Mouse (Mus musculus) lung, postnatal 4 days (tissue): ENCODE measurements around the gene Tmem165.

Experiments used
- DNase-seq, 2 experiments: peaks; one replicate each; pipeline ENCODE4 v3.0.0; 2021

Gene Tmem165

DNA sequence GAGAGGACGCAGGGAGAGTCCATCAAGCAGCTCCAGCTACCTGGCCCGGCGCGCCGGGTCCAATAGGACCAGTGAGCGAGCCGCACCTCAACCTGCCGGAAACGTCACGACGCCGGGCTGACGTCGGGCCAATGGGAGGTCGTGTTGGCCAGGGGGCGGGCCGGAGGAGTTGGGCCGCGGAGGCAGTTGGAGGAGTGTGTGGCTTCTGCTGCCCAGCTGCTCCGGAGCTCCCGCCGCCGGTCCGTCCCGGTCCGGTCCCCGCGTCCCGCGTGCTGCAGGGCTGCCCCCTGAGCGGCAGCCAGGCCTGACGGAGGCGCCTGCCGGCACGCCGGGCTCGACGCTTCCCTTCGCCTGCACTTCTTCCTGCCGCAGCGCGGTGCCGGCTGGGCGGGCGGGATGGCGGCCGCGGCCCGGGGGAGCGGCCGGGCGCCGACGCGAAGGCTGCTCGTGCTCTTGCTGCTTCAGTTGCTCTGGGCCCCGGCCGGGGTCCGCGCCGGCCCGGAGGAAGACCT lies at the start of gene Tmem165:
Gene Tmem165 (plus strand): TSS at position 131 of the 512 bp plus-strand sequence.
- peak; percentile 96 for DNase-seq

DNA sequence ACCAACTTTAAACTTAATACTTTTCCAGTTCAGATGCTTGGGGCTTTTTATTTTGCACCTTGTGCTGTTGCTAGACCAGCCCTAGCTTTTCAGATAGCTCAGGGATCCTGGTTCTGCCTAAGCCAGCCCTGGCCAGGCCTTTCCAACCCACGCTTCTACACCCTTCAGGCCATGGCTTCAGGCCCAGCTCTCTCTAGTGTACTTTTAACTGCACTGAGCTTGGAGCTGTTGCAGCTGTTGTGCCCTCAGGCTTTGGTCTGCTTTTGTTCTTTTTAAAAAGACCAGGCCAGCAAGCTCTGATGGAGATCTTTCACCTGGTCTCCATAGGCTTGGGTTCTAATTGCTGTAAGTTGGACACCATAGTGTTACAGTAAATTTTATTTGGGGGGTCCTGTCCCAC lies 48.0 kb upstream of the Tmem165 start:
- DNase-seq: peak; percentile 34 to 77

DNA sequence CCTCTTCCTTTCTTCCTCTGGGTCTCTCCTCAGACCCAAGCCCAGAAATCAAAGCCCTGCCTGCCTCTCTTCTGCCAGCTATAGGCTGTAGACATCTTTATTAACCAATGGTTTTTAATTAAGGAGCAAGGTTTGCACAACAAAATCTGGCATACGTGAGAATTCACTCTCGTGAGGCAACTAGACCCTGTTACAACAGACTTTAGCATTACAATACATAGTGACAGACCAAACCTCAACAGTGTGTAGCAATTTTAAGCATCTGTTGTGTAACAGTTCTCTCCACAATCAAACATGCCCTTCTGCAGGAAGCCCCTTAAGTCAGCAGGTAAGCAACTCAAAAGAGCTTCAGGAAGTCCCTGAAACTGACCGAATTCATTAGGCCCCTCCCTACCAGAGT lies 47.4 kb upstream of the Tmem165 start:
- DNase-seq: no peak

DNA sequence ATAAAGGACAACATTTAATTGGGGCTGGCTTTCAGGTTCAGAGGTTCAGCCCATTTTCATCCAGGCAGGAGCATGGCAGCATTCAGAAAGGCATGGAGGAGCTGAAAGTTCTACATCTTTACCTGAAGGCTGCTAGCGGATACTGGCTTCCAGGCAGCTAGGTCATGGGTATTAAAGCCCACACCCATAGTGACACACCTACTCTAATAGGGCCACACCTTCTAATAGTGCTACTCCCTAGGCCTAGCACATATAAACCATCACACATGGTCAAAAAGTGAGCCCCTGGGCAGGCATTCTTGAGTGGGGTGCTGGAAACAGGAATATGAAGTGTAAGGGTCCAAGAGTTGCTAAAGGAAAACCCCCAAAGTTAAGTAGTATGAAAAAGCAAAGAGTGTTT lies 46.1 kb upstream of the Tmem165 start:
- no peak for DNase-seq

DNA sequence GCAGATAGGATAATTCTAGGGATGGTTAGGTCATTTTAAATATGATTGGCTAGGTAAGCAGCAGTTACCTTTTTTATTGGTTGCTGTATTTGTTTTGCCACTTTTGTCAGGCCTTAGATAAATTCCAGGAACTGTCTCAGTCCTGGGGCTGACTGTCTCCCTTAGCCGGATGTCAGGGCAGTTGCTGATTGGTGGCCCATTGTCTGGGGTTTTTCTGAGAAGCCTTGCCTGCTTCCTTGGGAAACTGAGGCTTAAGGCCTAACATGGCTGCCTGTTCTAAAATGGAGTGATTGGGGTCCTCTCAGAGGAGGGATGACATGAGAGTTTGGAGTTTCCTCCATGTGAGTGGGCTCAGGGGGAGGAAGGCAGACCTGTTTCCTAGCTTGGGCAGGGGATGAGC lies 45.6 kb upstream of the Tmem165 start:
- no peak for DNase-seq

DNA sequence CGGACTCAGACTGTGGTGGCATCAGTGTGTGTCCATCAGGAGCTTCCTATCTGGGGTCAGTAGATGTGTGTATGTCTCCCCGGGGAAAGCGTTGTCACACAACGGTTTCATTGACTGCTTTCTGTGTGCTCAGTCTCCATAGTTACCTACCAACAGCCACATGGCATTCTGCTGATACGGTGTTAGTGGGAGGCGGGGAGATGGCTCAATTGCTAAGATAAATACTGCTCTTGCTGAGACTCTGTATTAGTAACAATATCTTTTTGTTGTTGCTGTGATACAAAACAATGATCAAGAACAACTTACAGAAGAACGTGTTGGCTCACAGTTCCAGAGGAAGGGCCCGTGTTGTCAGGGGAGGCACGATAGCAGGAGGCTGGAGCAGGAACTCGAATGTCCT lies 45.2 kb upstream of the Tmem165 start:
- DNase-seq: no peak

DNA sequence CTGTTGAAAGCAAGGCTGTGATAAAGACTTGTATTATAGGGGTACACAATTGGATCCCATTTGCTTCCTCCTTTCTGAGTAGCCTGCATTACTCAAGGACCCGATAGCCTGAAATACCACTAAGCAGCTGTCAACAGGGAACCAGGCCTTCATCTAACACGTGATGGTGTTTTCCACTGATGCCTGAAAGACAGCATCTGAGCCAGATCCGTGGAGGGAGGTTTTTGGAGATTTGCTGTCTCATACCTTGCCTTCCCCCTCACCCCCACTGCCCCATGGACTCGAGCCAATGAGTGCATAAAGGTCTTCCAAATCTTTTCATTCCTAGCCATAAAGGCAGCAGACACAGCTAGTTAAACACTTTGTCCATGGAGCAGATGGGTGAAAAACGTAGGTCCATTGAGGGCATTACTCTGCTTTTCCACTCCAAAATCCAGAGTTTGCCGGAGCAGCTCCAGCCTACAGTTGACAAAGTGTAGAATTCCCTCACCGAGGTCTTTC lies 44.5 kb upstream of the Tmem165 start:
- peak in 1 of 2 experiments; percentile 25 for DNase-seq

DNA sequence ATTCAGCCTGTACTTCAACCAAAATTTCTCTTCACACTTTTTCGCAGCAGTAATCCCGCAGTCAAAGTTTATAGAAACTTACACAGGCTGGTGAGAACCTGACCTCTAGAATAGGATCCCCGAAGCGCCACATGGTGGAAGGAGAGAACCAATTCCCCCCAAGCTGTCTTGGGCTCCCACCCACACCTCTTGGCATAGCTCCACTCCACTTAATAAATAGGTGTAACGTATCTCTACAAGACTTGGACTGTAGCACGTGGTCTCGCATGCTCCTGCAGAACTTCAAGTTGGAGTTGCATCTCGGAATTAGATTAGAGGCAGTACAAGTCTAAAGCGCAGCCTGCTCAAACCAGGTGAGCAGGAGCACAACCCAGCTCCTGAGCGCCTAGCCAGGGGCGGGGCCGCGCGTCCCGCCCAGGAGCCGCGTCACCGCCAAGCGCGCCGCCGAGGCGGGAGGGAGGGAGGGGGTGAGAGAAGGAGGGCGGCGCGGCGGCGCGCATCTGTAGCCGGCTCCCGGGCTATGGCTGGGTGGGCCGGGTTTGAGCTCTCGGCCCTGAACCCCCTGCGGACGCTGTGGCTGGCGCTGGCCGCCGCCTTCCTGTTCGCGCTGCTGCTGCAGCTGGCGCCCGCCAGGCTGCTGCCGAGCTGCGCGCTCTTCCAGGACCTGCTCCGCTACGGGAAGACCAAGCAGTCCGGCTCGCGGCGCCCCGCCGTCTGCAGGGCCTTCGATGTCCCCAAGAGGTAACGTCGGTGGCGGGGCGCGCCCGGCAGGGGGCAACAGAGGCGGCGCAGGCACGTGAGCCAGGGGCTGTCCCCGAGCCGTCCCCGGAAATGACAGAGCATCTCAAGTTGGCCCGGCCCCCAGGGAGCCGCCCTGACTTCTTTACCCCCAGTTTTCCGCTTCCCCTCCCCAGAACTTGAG lies 43.6 kb upstream of the Tmem165 start, which contains the start of gene Srd5a3:
Gene Srd5a3 (plus strand): TSS at position 464 of the 922 bp plus-strand sequence.
- DNase-seq: peak; percentile 99

DNA sequence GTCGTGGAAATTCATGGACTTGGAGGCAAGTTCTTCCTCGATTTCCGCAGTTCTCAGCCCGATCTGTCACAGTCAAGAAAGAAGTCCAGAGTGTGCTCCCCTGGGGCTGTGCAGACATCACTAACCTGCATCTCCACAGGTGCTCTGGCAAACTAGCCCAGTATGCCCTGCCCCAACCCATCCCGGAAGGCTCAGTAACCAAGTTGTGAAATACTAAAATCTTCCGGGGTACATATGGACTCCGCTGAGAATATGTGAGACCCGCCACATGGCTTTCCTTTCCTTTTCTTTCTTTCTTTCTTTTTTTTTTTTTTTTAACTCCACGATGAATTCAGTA lies 43.0 kb upstream of the Tmem165 start:
- no peak for DNase-seq

DNA sequence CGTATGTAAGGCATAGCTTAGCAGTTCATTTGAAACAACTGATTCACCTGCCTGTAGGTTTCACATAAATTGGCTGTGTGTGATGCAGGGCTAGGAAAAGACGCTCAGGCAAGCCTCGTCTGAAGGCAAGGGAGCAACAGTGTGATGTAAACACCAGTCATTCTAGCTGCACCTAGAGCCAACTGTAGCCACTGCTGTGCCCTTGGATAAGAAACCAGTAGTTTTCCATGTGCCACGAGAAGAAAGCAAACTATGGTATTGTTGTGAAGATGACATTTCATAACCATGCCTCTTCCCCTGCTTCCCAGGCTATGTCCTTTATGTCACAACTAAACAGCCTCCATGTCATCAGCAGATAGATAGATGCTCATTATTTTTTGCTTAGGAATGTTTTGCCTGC lies 40.3 kb upstream of the Tmem165 start:
- DNase-seq: no peak

DNA sequence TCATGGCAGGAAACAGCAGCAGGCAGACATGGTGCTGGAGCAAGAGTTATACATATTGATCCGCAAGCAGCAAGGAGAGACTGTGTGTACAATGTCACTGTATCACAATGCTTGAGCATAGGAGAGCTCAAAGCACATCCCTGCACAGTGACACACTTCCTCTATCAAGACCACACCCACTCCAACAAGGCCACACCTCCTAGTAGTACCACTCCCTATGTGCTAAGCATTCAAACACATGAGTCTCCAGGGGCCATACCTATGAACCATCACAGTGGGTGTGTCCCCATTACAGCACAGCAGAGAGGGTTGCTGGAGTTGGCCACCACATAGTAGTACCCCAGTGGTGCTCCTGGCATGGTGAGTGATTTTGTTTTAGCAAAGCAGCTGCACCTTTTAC lies 37.3 kb upstream of the Tmem165 start:
- DNase-seq: no peak

DNA sequence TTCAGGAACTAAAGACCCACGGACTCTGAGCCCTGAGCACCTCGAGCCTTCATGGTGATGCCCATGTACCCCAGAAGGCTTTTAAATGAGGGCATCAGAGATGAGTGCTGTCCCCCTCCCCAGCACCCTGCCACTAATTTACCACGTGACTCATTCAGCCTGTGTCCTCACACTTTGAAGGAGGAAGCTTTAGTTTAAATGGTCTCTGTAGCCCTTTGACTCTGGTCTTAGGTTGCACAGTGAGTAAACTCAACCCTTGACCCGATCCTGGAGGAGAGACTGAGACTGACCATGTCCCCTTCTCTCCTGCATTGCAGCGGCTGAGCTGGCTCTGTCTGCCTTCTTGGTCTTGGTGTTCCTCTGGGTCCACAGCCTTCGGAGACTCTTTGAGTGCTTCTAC lies 34.2 kb upstream of the Tmem165 start:
- no peak for DNase-seq

DNA sequence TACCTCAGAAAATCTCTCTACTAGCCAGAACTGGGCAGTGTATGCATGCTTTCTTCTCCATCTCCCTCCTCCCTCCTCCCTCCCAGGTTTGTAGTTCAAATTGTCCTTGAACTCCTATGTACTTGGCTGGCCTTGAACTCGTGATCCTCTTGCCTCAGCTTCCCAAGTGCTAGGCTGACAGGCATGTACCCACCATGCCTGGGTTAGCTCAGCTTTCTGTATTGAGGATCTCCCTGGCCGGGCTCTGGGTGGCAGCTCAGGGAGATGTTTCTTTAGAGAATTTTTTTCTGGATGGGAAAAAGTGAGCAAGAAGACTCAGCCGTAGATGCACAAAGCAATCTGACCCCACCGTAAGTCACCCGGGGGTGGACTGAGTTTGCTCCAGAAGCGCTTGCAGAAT lies 30.7 kb upstream of the Tmem165 start:
- DNase-seq: no peak

DNA sequence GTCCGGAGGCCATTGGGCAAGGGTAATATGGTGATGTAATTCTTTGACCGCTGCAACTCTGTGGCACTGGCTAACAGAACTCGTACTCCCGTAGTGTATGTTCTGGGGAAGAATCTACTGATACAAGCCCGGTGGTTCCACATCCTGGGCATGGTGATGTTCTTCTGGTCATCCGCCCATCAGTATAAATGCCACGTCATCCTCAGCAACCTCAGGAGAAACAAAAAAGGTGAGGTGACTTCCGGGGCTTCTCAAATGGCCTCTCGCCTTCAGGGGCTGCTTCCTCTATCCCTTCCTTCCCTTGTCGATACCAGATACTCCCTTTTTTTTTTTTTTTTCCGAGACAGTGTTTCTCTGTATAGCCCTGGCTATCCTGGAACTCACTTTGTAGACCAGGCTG lies 30.2 kb upstream of the Tmem165 start:
- no peak for DNase-seq

DNA sequence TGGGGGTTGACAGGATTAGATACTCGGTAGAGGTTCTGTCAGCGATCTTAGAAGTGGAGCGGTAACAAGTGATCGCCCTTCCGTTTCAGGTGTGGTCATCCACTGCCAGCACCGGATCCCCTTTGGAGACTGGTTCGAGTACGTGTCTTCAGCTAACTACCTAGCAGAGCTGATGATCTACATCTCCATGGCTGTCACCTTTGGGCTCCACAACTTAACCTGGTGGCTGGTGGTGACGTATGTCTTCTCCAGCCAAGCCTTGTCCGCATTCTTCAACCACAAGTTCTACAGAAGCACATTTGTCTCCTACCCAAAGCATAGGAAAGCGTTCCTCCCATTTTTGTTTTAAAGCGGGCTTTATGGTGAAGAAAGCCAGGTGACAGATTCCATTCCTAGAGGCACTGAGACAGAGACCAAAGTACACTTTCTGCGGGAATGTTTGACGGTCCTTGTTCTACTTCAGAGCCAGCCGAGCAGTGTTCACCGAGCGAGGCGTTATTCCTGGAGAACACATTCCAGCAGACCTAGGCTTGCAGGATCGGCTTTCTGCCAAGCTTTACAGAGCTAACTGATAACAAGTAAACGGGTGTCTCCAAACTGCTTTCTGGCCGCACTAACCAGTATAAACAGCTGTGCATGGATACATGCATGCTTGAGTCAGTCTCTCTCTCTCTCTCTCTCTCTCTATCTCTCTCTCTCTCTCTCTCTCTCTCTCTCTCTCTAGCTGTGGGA lies 29.1 kb upstream of the Tmem165 start:
- no peak for DNase-seq

DNA sequence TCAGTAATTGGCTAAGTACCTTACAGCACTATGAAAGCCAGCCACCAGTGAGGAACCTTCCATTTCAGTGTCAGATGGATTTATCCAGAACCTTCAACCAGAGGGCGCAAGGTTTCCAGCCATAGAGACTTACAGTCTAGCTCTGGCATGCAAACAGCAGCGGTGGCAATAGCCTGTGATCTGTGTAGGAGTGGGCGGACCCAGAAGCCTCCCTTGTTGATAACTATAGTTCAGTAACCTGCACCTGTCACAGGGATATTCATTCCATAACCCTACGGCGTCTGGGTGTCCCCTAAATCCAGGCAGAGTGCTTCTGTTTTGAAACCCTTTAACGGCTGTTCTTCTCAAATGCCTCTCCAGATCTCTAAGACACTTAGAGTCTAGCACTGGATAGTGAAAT lies 24.1 kb upstream of the Tmem165 start:
- no peak for DNase-seq

DNA sequence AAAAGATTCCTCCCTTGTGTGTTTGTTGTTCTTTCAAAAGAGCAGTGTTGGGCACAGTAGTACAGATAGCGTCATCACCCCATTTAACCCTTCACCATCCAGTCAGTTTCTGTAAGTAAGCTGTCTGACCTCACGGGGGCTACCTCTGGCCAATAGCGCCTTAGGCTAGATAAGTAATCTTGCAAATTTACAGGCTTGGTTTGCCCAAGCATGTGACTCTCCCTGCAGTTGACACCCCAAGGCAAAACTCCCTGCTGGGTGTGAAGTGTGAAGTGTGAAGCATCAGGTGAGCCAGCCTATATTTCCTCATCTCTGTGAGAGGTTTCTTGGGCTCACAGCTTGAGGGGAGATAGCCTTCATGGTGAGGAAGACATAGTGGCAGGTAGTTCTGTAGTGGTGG lies 23.6 kb upstream of the Tmem165 start:
- DNase-seq: no peak

DNA sequence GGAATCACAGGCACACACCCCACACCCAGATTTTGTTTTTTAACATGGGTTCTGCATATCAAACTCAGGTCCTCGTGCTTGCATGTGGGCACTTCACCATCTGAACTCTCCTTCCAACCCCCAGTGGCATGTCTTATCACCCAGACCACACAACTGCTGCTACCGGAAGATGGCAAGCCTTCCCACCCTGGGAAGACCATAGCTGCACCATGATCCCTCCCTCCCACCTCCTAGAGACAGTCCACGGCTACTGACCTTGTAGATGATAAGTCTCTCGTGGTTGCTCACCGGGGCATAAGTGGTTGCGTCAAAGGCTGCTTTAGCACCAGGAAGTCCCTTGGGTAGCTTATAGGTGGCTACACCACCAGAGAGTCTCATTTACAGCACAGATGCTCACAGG lies 22.2 kb upstream of the Tmem165 start:
- DNase-seq: no peak

DNA sequence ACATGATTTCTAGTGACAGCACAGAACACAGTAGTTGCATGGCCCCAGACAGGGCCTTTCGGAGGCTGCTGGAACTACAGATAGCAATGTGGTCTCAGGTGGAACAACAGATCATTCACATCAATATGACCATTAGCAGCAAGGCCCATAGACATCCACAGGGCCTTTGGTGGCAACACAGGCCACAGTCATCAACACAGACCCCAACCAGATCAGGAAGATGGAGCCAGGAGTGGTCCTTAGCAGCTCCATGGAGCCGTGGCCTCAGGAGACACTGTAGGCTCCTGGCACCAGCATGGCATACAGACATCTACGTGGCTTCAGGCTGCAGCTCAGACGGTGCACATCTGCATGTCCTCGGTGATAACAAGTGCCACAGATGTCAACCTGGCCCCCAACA lies 20.8 kb upstream of the Tmem165 start:
- DNase-seq: no peak

DNA sequence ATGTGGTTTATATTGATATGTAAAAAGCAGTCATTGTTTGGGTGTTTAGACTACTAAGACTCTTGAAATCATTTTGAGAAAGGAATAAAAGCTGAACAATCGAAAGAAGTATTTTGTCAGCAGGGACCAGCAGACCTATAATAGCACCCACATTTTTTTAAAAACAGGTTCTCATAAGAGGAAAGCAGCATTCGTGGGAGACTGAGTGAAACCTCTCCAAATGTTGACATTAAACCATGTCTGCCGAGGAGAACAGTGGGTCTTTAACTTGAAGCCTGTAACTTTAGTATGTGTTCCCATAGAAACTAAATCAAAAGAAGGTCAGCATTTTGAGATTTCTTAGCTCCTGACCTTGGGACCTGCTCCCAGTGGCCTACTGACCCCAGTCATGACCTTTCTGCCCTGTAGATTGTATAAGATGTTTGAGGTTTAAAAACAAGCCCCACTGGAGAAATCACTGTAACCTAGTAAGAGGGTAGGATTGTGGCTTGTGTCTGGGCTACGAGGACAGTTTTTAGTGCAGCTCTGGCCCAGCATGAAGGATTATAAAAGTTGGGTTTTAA lies 19.8 kb upstream of the Tmem165 start:
- DNase-seq: no peak

DNA sequence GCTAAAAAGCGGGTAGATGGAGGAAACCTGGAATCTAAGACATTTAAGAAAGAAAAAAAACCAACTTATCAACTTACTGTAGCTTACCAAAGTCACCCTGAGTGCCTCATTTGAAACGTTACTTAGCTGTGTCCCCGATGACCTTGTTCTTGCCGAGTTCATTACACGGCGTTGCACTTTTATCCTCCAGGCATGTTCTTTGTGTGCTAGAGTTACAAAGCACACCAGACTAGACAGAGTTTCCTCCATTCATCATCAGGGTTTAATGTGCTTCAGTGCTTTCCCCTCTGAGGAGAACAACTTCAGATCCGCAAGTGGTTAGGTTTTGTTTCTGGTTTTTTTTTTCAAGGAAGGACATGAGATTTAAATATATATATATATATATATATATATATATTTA lies 18.9 kb upstream of the Tmem165 start:
- DNase-seq: no peak

DNA sequence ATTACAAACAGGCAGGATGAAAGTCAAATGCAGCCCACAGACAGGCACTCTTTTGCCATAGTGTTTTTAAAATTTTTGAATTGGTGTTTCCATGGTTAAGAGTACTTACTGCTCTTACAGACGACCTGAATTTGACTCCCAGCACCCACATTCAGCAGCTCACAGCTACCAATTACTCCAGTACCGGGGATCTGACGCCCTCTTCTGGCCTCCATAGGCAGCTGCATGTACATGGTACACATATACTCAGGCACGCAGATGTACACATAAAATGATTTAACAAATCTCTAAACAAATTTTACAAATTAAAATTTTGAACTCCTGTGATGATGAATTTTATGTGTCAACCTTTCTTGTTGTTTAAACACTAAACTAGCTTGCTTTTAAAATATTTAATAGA lies 13.2 kb upstream of the Tmem165 start:
- DNase-seq: no peak

DNA sequence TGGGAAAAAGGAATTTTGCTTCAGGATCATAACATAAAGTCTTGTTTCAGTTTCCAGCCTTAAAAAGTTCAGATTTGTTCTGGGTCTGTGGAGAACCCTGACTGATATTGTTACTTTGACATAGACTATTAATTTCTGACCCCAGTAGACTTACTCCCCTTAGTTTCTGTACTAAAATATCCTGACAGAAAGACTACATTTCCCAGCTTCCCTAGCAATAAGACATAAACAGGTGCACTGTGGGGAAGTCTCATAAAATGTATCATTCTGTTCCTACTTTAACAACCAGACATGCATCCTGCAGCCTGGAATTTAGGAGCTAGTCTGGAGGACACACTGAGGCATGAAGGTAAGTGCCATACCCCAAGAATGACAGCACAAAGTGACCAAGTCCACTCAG lies 12.6 kb upstream of the Tmem165 start:
- DNase-seq: no peak

DNA sequence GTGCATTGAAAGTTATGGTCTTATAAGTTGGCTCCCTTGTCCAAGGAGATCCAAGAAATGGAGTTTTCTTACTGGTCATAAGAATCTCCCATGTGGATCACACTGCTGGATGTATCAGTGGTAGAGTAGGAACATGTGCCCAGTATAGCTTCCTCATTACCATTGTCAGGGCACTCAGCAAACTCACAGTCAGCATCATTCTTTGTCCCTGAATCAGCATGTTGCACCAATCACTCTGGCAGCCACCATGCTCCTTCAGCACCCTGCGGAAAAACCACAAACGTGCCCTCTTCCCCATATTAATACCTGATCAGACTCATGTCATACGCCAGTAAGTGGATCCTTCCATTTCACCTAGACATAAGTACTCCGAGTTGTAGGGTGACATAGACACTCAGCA lies 8.6 kb upstream of the Tmem165 start:
- DNase-seq: no peak
